Mouse (Mus musculus) megakaryocyte-erythroid progenitor cell, adult 5-6 weeks (primary cell): ENCODE data around the gene Pank3. TPM values are rescaled to one million over a fixed set of nuclear protein-coding genes. Genes with fewer than 3 reads are reported as not detected.
A peak's percentile ranks its signal among the peaks of the same experiment; 100 is the strongest.
"Not testable (repeated sequence)": the region's sequence is repeated elsewhere in the genome, so short reads cannot be mapped to it uniquely, and the experiment has no call there.

ENCODE experiments used
- ATAC-seq: replicated peaks from 2 replicates; pipeline ENCODE4 v1.8.0; 2016; ENCODE audit warnings: mild to moderate bottlenecking, inconsistent platforms; ENCODE audit not compliant: severe bottlenecking, poor library complexity, low FRiP score, low TSS enrichment
- total RNA-seq, 2 experiments: library from RNA; stranded (forward) in 1 of 2; stranded (reverse) in 1 of 2; fragments of 200-1000, 215-1000 nt in 1 of 2; fragments of >200 nt in 1 of 2; fragmentation: Nextera tagmentation in 1 of 2; gene quantifications; 2 replicates each; pipeline ENCODE4 v1.2.3; 2014 to 2017

Pank3 gene
- total RNA-seq, 2 experiments from 2014 or later, result 14.3 to 26.4 TPM

- ATAC-seq, result no peak
Measured at GRCm38 (mm10) chr11:35837156-35838126, 68.2 kb downstream of the Pank3 start.

GRCm38 (mm10) chr11:35838345-35839338 is 69.4 kb downstream of the Pank3 start:
- ATAC-seq, result peak; percentile 84

GRCm38 (mm10) chr11:35840282-35840681 is 71.0 kb downstream of the Pank3 start:
- no peak for ATAC-seq

DNA sequence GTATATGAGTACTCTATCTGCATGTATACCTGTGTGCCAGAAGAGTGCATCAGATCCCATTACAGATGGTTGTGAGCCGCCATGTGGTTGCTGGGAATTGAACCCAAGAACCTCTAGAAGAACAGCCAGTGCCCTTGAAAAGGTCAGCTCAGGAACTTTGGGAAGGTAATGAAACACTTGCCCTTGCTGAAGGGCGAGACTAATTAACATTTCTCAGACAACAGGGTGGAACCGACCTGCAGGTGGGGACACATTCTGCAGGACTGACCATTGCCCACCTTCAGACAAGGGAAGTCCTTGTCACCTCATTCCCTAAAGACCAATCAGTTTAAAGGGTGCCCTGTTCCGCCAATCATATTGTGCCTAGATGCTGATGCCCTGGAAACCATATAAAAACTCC is 71.5 kb downstream of the Pank3 start:
- not testable (repeated sequence) for ATAC-seq

Other genes starting within 250 kb of the Pank3 start
- not detected in 2 replicates for gene Fbll1, start 29.4 kb downstream of the Pank3 start, total RNA-seq (2014; fragmentation: Nextera tagmentation)
- not detected in 2 replicates for gene Fbll1, start 29.4 kb downstream of the Pank3 start, total RNA-seq (2017)
- 99.7 and 111 TPM in 2 replicates for gene Rars, start 65.0 kb downstream of the Pank3 start, total RNA-seq (2014; fragmentation: Nextera tagmentation)
- 132 and 143 TPM in 2 replicates for gene Rars, start 65.0 kb downstream of the Pank3 start, total RNA-seq (2017)
- not detected in 2 replicates for gene Wwc1, start 211.0 kb downstream of the Pank3 start, total RNA-seq (2014; fragmentation: Nextera tagmentation)
- not detected in 2 replicates for gene Wwc1, start 211.0 kb downstream of the Pank3 start, total RNA-seq (2017)